Mouse (Mus musculus): ENCODE data around the gene BC025446. TPM values are rescaled to one million over a fixed set of nuclear protein-coding genes. Genes with fewer than 3 reads are reported as not detected.

The BC025446 gene
- total and polyA plus RNA-seq, 3 experiments: not detected

DNA sequence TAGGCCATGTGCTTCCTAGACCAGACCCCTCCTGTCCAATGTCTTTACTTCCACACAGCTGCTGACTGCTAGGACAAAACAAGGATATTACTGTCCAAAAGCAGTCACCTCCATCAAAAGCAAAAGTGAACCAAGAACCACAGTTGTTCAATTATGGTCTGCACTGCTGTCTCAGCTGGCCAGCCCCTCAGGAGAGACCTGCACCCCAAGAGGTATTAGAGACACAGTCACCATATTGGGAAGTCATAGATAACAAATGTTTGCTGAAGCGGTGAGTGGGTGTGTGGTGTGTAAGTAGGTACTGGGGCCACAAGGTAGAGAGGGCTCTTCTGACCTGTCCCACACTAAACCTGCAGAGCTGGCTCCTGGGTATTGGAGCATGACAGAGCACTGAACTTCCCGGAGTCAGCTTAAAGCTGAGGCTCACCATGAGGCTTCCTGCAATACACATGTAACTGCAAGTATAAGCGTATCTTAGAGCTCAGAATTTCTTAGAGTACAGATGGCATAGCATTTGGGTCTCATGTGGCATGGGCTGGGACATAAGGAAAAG is 21.6 kb downstream of the BC025446 start:
- no peak overlapping the region for H3K27ac ChIP-seq (ENCODE audit: control insufficient read depth, low read depth, low read length)
- no peaks in the 10 kb centered on the region for H3K79me2 ChIP-seq (ENCODE audit: control insufficient read depth, insufficient read depth, low read length, poor library complexity)
- no peak overlapping the region for H3K4me3 ChIP-seq (ENCODE audit: control insufficient read depth in 1 of 2, insufficient read depth in 1 of 2, low read depth in 2 of 2, low read length in 2 of 2)
- TF ChIP-seq BHLHE40 (IDR thresholded peaks at IDR 0.05; ENCODE audit: borderline replicate concordance, low read depth, low read length) (no peak), NRF1 (IDR thresholded peaks at IDR 0.05; ENCODE audit: insufficient read depth, low read depth, low read length, poor library complexity, severe bottlenecking) (no peak), TBP (IDR thresholded peaks at IDR 0.05; ENCODE audit: low read depth, low read length) (no peak), ZNF384 (IDR thresholded peaks at IDR 0.05; ENCODE audit: low read depth, low read length) (no peak), CTCF (IDR thresholded peaks at IDR 0.05 in 2 of 3, conservative IDR thresholded peaks at IDR 0.05 in 1 of 3; ENCODE audit: control insufficient read depth in 1 of 3, insufficient read depth in 1 of 3, low read depth in 2 of 3, low read length in 3 of 3, poor library complexity in 1 of 3, severe bottlenecking in 1 of 3) (no peak), KAT2A (conservative IDR thresholded peaks at IDR 0.05; ENCODE audit: low read depth, low read length) (no peak), MAX (IDR thresholded peaks at IDR 0.05; ENCODE audit: low read length) (no peak), ZC3H11A (IDR thresholded peaks at IDR 0.05; ENCODE audit: low read depth, low read length) (no peak), CHD1 (IDR thresholded peaks at IDR 0.05; ENCODE audit: low read depth, low read length) (no peak), MAFK (IDR thresholded peaks at IDR 0.05; ENCODE audit: borderline replicate concordance, low read depth, low read length) (no peak), SMC3 (IDR thresholded peaks at IDR 0.05; ENCODE audit: low read depth, low read length) (no peak), NELFE (IDR thresholded peaks at IDR 0.05; ENCODE audit: low read depth, low read length) (no peak), MEF2A (IDR thresholded peaks at IDR 0.05; ENCODE audit: extremely low read depth, insufficient replicate concordance, low read depth, low read length, poor library complexity, severe bottlenecking) (no peak), USF2 (IDR thresholded peaks at IDR 0.05; ENCODE audit: borderline replicate concordance in 1 of 2, insufficient read depth in 1 of 2, low read depth in 1 of 2, low read length in 2 of 2) (no peak), ETS1 (IDR thresholded peaks at IDR 0.05; ENCODE audit: low read depth, low read length) (no peak), MYC (IDR thresholded peaks at IDR 0.05; ENCODE audit: low read depth, low read length) (no peak), MYB (IDR thresholded peaks at IDR 0.05; ENCODE audit: low read depth, low read length) (no peak)
- H3K4me1 ChIP-seq (ENCODE audit: control insufficient read depth in 1 of 2, insufficient read depth in 2 of 2, low read length in 2 of 2): no peaks in the 10 kb centered on the region
- H3K27me3 ChIP-seq (ENCODE audit: control insufficient read depth in 1 of 2, insufficient read depth in 2 of 2, low read length in 2 of 2): no peaks in the 10 kb centered on the region
- no peak overlapping the region for H3K9ac ChIP-seq (ENCODE audit: control insufficient read depth, low read depth, low read length, poor library complexity, severe bottlenecking)
- H3K36me3 ChIP-seq (ENCODE audit: control insufficient read depth in 1 of 2, insufficient read depth in 2 of 2, low read length in 2 of 2): no peaks in the 10 kb centered on the region
- H3K9me3 ChIP-seq (replicated peaks; ENCODE audit: insufficient read depth, low read length): no peaks in the 10 kb centered on the region
- no peak for DNase-seq (ENCODE audit: low read depth, low spot score)

DNA sequence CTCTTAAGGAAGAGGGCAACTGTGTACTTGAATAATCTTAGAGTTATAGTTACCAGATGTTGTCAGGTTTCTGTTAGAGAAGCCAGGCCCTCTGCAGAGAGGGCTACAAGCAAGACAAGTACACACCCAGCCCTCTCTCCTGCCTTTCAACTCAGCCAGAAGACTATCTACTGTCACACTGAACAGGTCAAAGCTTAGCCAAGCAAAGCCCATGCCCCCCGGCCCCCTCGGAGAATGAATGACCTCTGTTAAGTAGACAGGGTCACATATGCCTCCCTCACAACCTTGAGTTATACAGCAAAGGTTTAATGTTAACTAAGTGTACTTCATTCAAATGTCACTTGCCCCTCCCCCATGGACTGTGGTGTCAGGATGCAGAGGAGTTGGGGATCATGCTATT is 24.4 kb downstream of the BC025446 start:
- TF ChIP-seq HCFC1 (IDR thresholded peaks at IDR 0.05; ENCODE audit: low read depth, low read length) (no peak), TCF12 (IDR thresholded peaks at IDR 0.05; ENCODE audit: low read depth, low read length) (no peak), TBP (IDR thresholded peaks at IDR 0.05; ENCODE audit: low read depth, low read length) (no peak), MAX (IDR thresholded peaks at IDR 0.05; ENCODE audit: low read length) (no peak), POLR2A (IDR thresholded peaks at IDR 0.05; ENCODE audit: control insufficient read depth in 1 of 2, insufficient read depth in 1 of 2, low read depth in 1 of 2, low read length in 2 of 2, poor library complexity in 1 of 2) (no peak), POLR2AphosphoS2 (IDR thresholded peaks at IDR 0.05; ENCODE audit: low read length) (no peak), MXI1 (IDR thresholded peaks at IDR 0.05; ENCODE audit: low read depth, low read length) (no peak), NELFE (IDR thresholded peaks at IDR 0.05; ENCODE audit: low read depth, low read length) (no peak), RCOR1 (IDR thresholded peaks at IDR 0.05; ENCODE audit: low read depth, low read length) (no peak), TAL1 (IDR thresholded peaks at IDR 0.05; ENCODE audit: low read length) (no peak), GATA1 (IDR thresholded peaks at IDR 0.05; ENCODE audit: low read depth, low read length) (no peak), USF1 (IDR thresholded peaks at IDR 0.05; ENCODE audit: low read depth, low read length) (no peak), ZKSCAN1 (IDR thresholded peaks at IDR 0.05; ENCODE audit: low read depth, low read length) (no peak), CHD1 (IDR thresholded peaks at IDR 0.05; ENCODE audit: low read depth, low read length) (no peak), MYB (IDR thresholded peaks at IDR 0.05; ENCODE audit: low read depth, low read length) (no peak), ZNF384 (IDR thresholded peaks at IDR 0.05; ENCODE audit: low read depth, low read length) (no peak)
- DNase-seq (ENCODE audit: low read depth, low spot score): no peak
- no peak overlapping the region for H3K9ac ChIP-seq (ENCODE audit: control insufficient read depth, low read depth, low read length, poor library complexity, severe bottlenecking)
- H3K27me3 ChIP-seq (ENCODE audit: control insufficient read depth in 1 of 2, insufficient read depth in 2 of 2, low read length in 2 of 2): no peaks in the 10 kb centered on the region
- H3K79me2 ChIP-seq (ENCODE audit: control insufficient read depth, insufficient read depth, low read length, poor library complexity): no peaks in the 10 kb centered on the region
- no peak overlapping the region for H3K27ac ChIP-seq (ENCODE audit: control insufficient read depth, low read depth, low read length)
- no peaks in the 10 kb centered on the region for H3K36me3 ChIP-seq (ENCODE audit: control insufficient read depth in 1 of 2, insufficient read depth in 2 of 2, low read length in 2 of 2)
- no peaks in the 10 kb centered on the region for H3K9me3 ChIP-seq (replicated peaks; ENCODE audit: insufficient read depth, low read length)
- no peaks in the 10 kb centered on the region for H3K4me1 ChIP-seq (ENCODE audit: control insufficient read depth in 1 of 2, insufficient read depth in 2 of 2, low read length in 2 of 2)
- no peak overlapping the region for H3K4me3 ChIP-seq (ENCODE audit: control insufficient read depth in 1 of 2, insufficient read depth in 1 of 2, low read depth in 2 of 2, low read length in 2 of 2)
